Mouse (Mus musculus): ENCODE results near the gene Herc1.

- TF ChIP-seq CTCF (IDR thresholded peaks at IDR 0.05): no peak
- no peak for TF ChIP-seq EP300 (IDR thresholded peaks at IDR 0.05)
Measured at GRCm38 (mm10) chr9:66542785-66543184, 192.5 kb downstream of the Herc1 start.

Measured in lung, postnatal 0 days (tissue).